Mouse (Mus musculus) midbrain, postnatal 0 days (tissue): Measurements from ENCODE around the gene Ttll8. TPM values are rescaled to one million over a fixed set of nuclear protein-coding genes. Genes with fewer than 3 reads are reported as not detected.
A peak's percentile ranks its signal among the peaks of the same experiment; 100 is the strongest.

ENCODE experiments used
- ATAC-seq: fragments of 200-750 bp; cut with Nextera tagmentation; 2 replicates; pipeline ENCODE4 v1.8.0; 2017; ENCODE audit warnings: moderate number of reproducible peaks, mild to moderate bottlenecking, moderate TSS enrichment, moderate library complexity; ENCODE audit not compliant: low FRiP score
- DNase-seq: peaks from one replicate; pipeline ENCODE4 v3.0.0-alpha.2; 2015; ENCODE audit warnings: low spot score
- H3K27ac ChIP-seq: fragments of 300-500 bp; sonication (generic); 2 replicates; pipeline ENCODE4 v1.5.1; 2014; ENCODE audit warnings: low read depth, mild to moderate bottlenecking, low read length, mixed read lengths
- H3K27me3 ChIP-seq: fragments of 300-500 bp; sonication (generic); 2 replicates; pipeline ENCODE4 v1.6.1; 2014; ENCODE audit warnings: low read length, control low read depth, mixed read lengths; ENCODE audit not compliant: insufficient read depth
- H3K36me3 ChIP-seq: fragments of 300-500 bp; sonication (generic); 2 replicates; pipeline ENCODE4 v1.6.1; 2014; ENCODE audit warnings: low read length, control low read depth, mixed read lengths; ENCODE audit not compliant: insufficient read depth
- H3K4me1 ChIP-seq: fragments of 300-500 bp; sonication (generic); 2 replicates; pipeline ENCODE4 v1.6.1; 2014; ENCODE audit warnings: mild to moderate bottlenecking, control low read depth, antibody characterized with exemption, low read length, mixed read lengths; ENCODE audit not compliant: insufficient read depth
- H3K4me2 ChIP-seq: fragments of 300-500 bp; sonication (generic); 2 replicates; pipeline ENCODE4 v1.6.1; 2014; ENCODE audit warnings: low read depth, mild to moderate bottlenecking, low read length, mixed read lengths; ENCODE audit not compliant: poor library complexity, severe bottlenecking
- H3K4me3 ChIP-seq: fragments of 300-500 bp; sonication (generic); 2 replicates; pipeline ENCODE4 v1.5.1; 2014; ENCODE audit warnings: low read depth, mild to moderate bottlenecking, low read length, moderate library complexity
- H3K9ac ChIP-seq: fragments of 300-500 bp; sonication (generic); replicated peaks from 2 replicates; pipeline ENCODE4 v1.6.1; 2014; ENCODE audit warnings: mild to moderate bottlenecking, low read length, moderate library complexity, mixed read lengths; ENCODE audit not compliant: poor library complexity, severe bottlenecking
- H3K9me3 ChIP-seq: fragments of 300-500 bp; sonication (generic); 2 replicates; pipeline ENCODE4 v1.6.1; 2016; ENCODE audit warnings: low read length, control low read depth
- CTCF ChIP-seq: IDR thresholded peaks from 2 replicates; pipeline ENCODE4 v1.5.1; 2016; ENCODE audit warnings: antibody characterized with exemption, mild to moderate bottlenecking
- WGBS: fragments of 180-500 bp; shearing (Covaris S2); extraction: QIAGEN DNeasy Blood & Tissue Kit; methylation state at CpG from one replicate; pipeline ENCODE4 v1.1.7; 2014; 5-methylcytosine and 5-hydroxymethylcytosine counted together
- polyA plus RNA-seq: library from polyadenylated mRNA; unstranded; fragments of >200 nt; fragmentation: Nextera tagmentation; extraction: Ambion mirVana; gene quantifications from 2 replicates; pipeline ENCODE4 v1.2.1, GENCODE M21; 2015
- total RNA-seq: library from RNA; depleted of rRNA; stranded (reverse); fragments of >200 nt; gene quantifications from 2 replicates; pipeline ENCODE4 v1.2.3, GENCODE M21; 2014

Ttll8 gene
- total and polyA plus RNA-seq, 2 experiments from 2014 or later, result 0.35 TPM; not detected in 1

DNA sequence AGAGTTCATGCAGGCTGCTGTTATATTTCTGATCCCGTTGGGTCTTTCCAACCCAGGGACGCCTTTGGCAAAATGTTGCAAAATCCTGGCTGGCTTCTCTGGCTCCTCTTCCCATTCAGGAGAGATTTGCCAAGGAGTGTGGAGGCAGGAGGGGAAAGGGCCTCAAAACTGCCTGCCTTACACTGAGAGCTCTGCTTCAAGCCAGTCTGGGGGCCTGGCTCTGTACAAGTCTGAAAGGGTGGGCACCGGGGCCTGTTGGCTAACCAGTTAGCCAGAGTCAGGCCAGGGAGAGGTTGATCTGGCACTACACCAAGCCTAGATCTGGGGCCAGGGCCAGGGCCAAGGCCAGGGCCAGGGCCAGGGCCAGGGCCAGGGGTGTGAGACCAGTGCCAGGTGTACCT is 96.1 kb downstream of the Ttll8 start:
- Histone ChIP-seq H3K4me2 (no peak overlapping the region), H3K9ac (no peak overlapping the region), H3K9me3 (no peaks in the 10 kb centered on the region), H3K4me1 (no peaks in the 10 kb centered on the region), H3K36me3 (no peaks in the 10 kb centered on the region), H3K27ac (no peak overlapping the region), H3K27me3 (no peaks in the 10 kb centered on the region), H3K4me3 (no peak overlapping the region)
- DNase-seq (peak; percentile 41), ATAC-seq (no peak)
- no peak for TF ChIP-seq CTCF
- WGBS, result 82% methylated on average over 3 of the region's 3 CpGs

DNA sequence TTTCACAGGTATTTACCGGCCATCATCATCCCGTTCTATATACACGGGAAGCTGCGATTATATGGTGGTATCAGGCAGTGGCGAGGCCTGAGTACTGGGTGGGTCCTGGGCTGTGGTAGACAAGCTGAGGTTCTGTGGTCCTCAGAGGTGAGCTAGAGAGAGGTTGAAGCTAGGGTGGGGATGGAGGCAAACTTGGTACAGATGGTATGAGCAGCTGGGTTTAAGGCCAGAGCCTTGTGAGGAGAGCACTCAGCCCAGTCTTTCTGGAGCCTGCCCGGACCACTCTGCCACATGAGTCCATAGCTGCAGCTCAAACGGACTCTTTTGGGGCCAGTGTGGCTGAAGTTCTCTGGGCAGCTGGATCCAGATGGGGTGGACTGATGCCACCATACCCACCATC is 96.9 kb downstream of the Ttll8 start:
- Histone ChIP-seq H3K4me2 (no peak overlapping the region), H3K36me3 (no peaks in the 10 kb centered on the region), H3K27me3 (no peaks in the 10 kb centered on the region), H3K27ac (no peak overlapping the region), H3K4me3 (no peak overlapping the region), H3K9me3 (no peaks in the 10 kb centered on the region), H3K4me1 (no peaks in the 10 kb centered on the region), H3K9ac (no peak overlapping the region)
- 89% methylated on average over 7 of the region's 7 CpGs for WGBS
- TF ChIP-seq CTCF, result no peak
- ATAC-seq (no peak), DNase-seq (no peak)

DNA sequence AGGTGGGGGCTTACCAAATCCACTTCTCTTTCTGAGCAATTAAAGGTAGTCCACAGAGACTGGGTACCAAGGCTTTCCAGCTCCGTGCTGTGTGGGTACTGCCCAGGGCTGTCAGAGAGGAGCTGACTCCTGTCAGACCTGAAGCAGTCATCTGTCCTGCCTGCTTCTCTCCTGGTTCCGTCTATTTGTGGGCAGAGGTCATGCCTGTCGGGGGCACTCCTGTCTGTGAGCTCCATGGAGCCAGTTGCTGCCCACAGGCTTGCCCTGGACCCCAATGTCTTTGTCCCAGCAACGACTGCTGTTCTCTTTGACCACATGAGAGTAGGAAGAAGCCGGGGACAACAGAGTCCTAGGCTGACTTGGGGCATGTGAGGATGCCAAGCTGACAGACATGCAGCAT is 97.6 kb downstream of the Ttll8 start:
- no peaks in the 10 kb centered on the region for H3K4me1 ChIP-seq
- no peak overlapping the region for H3K9ac ChIP-seq
- no peak overlapping the region for H3K4me3 ChIP-seq
- no peak for TF ChIP-seq CTCF
- no peak for ATAC-seq
- H3K27me3 ChIP-seq, result no peaks in the 10 kb centered on the region
- no peaks in the 10 kb centered on the region for H3K9me3 ChIP-seq
- no peak overlapping the region for H3K4me2 ChIP-seq
- DNase-seq, result no peak
- no peaks in the 10 kb centered on the region for H3K36me3 ChIP-seq
- 87% methylated on average over 5 of the region's 5 CpGs for WGBS
- H3K27ac ChIP-seq, result no peak overlapping the region

DNA sequence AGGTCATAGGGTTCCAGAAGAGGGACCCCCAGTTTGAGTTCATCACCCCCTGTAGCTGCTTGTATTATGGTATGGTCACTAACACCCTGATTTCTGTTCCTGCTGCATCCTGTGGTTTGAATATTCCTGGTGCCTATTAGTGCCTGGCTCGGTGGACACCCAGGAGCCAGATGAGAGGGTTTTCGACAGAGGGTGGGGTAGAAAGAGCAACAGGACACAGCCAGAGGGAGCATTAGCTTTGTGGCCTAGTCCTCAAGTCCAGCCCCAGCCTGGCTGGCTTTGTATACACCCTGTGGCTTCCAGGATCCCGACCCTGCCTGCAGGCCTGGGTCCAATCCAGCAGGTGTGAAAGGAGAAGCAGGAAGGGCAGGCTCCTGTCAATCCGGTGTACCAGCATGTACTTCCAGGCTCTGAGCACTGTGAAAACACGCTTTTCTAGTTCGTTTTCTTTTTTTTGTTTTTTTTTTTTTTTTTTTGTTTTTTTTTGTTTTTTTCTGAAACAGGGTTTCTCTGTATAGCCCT is 98.3 kb downstream of the Ttll8 start:
- H3K4me2 ChIP-seq, result no peak overlapping the region
- no peak for DNase-seq
- no peaks in the 10 kb centered on the region for H3K36me3 ChIP-seq
- H3K27me3 ChIP-seq, result no peaks in the 10 kb centered on the region
- ATAC-seq, result no peak
- WGBS, result 81% methylated on average over 6 of the region's 6 CpGs
- H3K9ac ChIP-seq, result no peak overlapping the region
- no peaks in the 10 kb centered on the region for H3K4me1 ChIP-seq
- TF ChIP-seq CTCF, result no peak
- H3K4me3 ChIP-seq, result no peak overlapping the region
- H3K9me3 ChIP-seq, result no peaks in the 10 kb centered on the region
- H3K27ac ChIP-seq, result no peak overlapping the region

DNA sequence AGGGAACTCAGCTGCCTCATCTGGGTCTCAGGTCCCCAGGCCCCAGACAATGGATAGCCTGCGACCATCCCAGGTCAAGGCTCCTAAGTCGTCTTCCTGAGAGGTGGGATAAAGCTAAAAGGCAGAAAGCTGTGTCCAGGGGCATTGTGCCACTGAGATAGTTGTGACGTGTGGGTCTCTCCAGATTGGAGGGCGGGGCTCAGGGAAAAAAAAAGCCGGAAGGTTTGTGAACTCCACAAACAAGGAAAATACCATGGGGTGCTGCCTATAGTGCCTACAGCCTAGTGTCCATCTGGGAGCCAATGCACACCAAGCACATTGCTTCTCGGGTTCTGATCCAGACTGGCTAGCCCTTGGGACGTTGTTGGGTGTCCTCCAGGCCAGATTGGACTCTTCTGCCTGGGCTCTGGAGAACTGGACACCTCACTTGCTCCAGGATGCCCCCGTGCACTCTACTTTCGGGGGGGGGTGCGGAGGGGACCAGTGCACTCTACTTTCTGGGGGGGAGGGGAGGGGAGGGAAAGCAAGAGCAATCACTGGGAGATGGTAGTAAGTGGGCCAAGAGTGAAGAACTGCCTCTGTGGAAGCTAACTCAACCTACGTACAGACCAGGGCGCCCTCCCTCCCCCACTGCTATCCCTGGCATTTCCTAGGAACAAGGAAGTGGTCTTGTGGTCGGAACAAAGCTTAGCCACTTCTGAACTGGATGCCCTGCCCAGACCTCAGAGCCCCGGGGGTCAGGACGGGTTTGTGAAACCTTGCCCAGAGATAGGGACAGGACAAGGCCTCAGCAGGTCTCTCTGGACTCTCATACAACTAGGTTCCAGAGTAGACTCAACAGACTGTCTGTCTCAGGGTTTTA is 99.0 kb downstream of the Ttll8 start:
- TF ChIP-seq CTCF, result no peak
- no peaks in the 10 kb centered on the region for H3K36me3 ChIP-seq
- no peaks in the 10 kb centered on the region for H3K27me3 ChIP-seq
- no peaks in the 10 kb centered on the region for H3K9me3 ChIP-seq
- no peak overlapping the region for H3K27ac ChIP-seq
- 76% methylated on average over 15 of the region's 15 CpGs for WGBS
- H3K9ac ChIP-seq, result no peak overlapping the region
- H3K4me2 ChIP-seq, result no peak overlapping the region
- ATAC-seq, result no peak
- H3K4me3 ChIP-seq, result no peak overlapping the region
- DNase-seq, result no peak
- H3K4me1 ChIP-seq, result no peaks in the 10 kb centered on the region
